Mouse (Mus musculus): ENCODE measurements around the gene Fras1. TPM values are rescaled to one million over a fixed set of nuclear protein-coding genes. Genes with fewer than 3 reads are reported as not detected.

The Fras1 gene
- total RNA-seq, 2 experiments from 2014 or later = not detected

GRCm38 (mm10) chr5:96558049-96558804, 184.5 kb downstream of the Fras1 start:
- no peak for ATAC-seq (replicated peaks; ENCODE audit: poor library complexity)

GRCm38 (mm10) chr5:96574586-96574985, 200.8 kb downstream of the Fras1 start:
- ATAC-seq (replicated peaks; ENCODE audit: poor library complexity) = no peak

- no peak for ATAC-seq (replicated peaks; ENCODE audit: poor library complexity)
Measured at GRCm38 (mm10) chr5:96578705-96579104, 204.9 kb downstream of the Fras1 start.

GRCm38 (mm10) chr5:96579938-96580337, 206.2 kb downstream of the Fras1 start:
- no peak for ATAC-seq (replicated peaks; ENCODE audit: poor library complexity)

GRCm38 (mm10) chr5:96584730-96585129, 211.0 kb downstream of the Fras1 start:
- no peak for ATAC-seq (replicated peaks; ENCODE audit: poor library complexity)

- ATAC-seq (replicated peaks; ENCODE audit: poor library complexity) = no peak
Measured at GRCm38 (mm10) chr5:96590621-96591020, 216.9 kb downstream of the Fras1 start.

- ATAC-seq (replicated peaks; ENCODE audit: poor library complexity) = no peak
Measured at GRCm38 (mm10) chr5:96595793-96596192, 222.0 kb downstream of the Fras1 start.

- no peak for ATAC-seq (replicated peaks; ENCODE audit: poor library complexity)
Measured at GRCm38 (mm10) chr5:96603974-96604769, 230.4 kb downstream of the Fras1 start.

- ATAC-seq (replicated peaks; ENCODE audit: poor library complexity) = no peak
Measured at GRCm38 (mm10) chr5:96608036-96608435, 234.3 kb downstream of the Fras1 start.

GRCm38 (mm10) chr5:96608581-96609280, 235.0 kb downstream of the Fras1 start:
- ATAC-seq (replicated peaks; ENCODE audit: poor library complexity) = no peak

GRCm38 (mm10) chr5:96612077-96612476, 238.3 kb downstream of the Fras1 start:
- no peak for ATAC-seq (replicated peaks; ENCODE audit: poor library complexity)

- no peak for ATAC-seq (replicated peaks; ENCODE audit: poor library complexity)
Measured at GRCm38 (mm10) chr5:96616954-96617646, 243.3 kb downstream of the Fras1 start.

GRCm38 (mm10) chr5:96618008-96618407, 244.3 kb downstream of the Fras1 start:
- no peak for ATAC-seq (replicated peaks; ENCODE audit: poor library complexity)

GRCm38 (mm10) chr5:96620209-96620608, 246.5 kb downstream of the Fras1 start:
- 0 out of 2 replicates have a peak, but pooled peaks have one; percentile 29 for ATAC-seq (replicated peaks; ENCODE audit: poor library complexity)

GRCm38 (mm10) chr5:96620618-96621017, 246.9 kb downstream of the Fras1 start:
- ATAC-seq (replicated peaks; ENCODE audit: poor library complexity) = no peak

GRCm38 (mm10) chr5:96622604-96623352, 249.0 kb downstream of the Fras1 start:
- no peak for ATAC-seq (replicated peaks; ENCODE audit: poor library complexity)

- no peak for ATAC-seq (replicated peaks; ENCODE audit: poor library complexity)
Measured at GRCm38 (mm10) chr5:96629851-96630250, 256.1 kb downstream of the Fras1 start.

- no peak for ATAC-seq (replicated peaks; ENCODE audit: poor library complexity)
Measured at GRCm38 (mm10) chr5:96635146-96635862, 261.5 kb downstream of the Fras1 start.

GRCm38 (mm10) chr5:96635866-96636265, 262.1 kb downstream of the Fras1 start:
- ATAC-seq (replicated peaks; ENCODE audit: poor library complexity) = no peak

All from megakaryocyte progenitor cell, adult 5-6 weeks (primary cell).